Mouse (Mus musculus) heart, adult 2 months (tissue): ENCODE results near the gene Gm10197. TPM values are rescaled to one million over a fixed set of nuclear protein-coding genes. Genes with fewer than 3 reads are reported as not detected.

ENCODE experiments used
- DNase-seq, 2 experiments: peaks; one replicate each; pipeline ENCODE4 v3.0.0; 2021
- H3K27ac ChIP-seq: fragments of 200-600 bp; 2 replicates; pipeline ENCODE4 v1.8.1; 2022
- H3K27me3 ChIP-seq: fragments of 200-500 bp; 2 replicates; pipeline ENCODE4 v1.6.1; 2012; ENCODE audit warnings: mild to moderate bottlenecking, low read length, inconsistent platforms, mixed read lengths; ENCODE audit not compliant: control insufficient read depth, insufficient read depth
- H3K36me3 ChIP-seq: fragments of 200-500 bp; 2 replicates; pipeline ENCODE4 v1.6.1; 2012; ENCODE audit warnings: low read length, inconsistent platforms; ENCODE audit not compliant: control insufficient read depth, insufficient read depth
- H3K4me1 ChIP-seq: fragments of 200-500 bp; 2 replicates; pipeline ENCODE4 v1.6.1; 2011; ENCODE audit warnings: low read length; ENCODE audit not compliant: control insufficient read depth, insufficient read depth
- H3K4me3 ChIP-seq: fragments of 200-600 bp; 2 replicates; pipeline ENCODE4 v1.8.1; 2022
- H3K79me2 ChIP-seq: fragments of 200-500 bp; replicated peaks from 2 replicates; pipeline ENCODE4 v1.6.1; 2012; ENCODE audit warnings: mild to moderate bottlenecking, inconsistent platforms, low read length, moderate library complexity, mixed read lengths; ENCODE audit not compliant: control insufficient read depth, insufficient read depth
- H3K9ac ChIP-seq: fragments of 200-500 bp; 2 replicates; pipeline ENCODE4 v1.6.1; 2012; ENCODE audit warnings: low read depth, mild to moderate bottlenecking, control low read depth, inconsistent platforms, low read length, mixed read lengths
- CTCF ChIP-seq: fragments of 200-600 bp; IDR thresholded peaks from 2 replicates; pipeline ENCODE4 v1.8.1; 2022; ENCODE audit warnings: antibody characterized with exemption, mild to moderate bottlenecking, moderate library complexity
- EP300 ChIP-seq: fragments of 200-500 bp; IDR thresholded peaks from 2 replicates; pipeline ENCODE4 v1.6.1; 2011; ENCODE audit warnings: low read depth, low read length, control low read depth; ENCODE audit not compliant: insufficient read depth
- POLR2A ChIP-seq: fragments of 200-500 bp; IDR thresholded peaks from 2 replicates; pipeline ENCODE4 v1.6.1; 2011; ENCODE audit warnings: mild to moderate bottlenecking, low read depth, low read length, control low read depth; ENCODE audit not compliant: insufficient read depth
- WGBS: fragments of 180-500 bp; shearing (Covaris S2); methylation state at CpG from one replicate; pipeline ENCODE4 v1.1.7; 2018; 5-methylcytosine and 5-hydroxymethylcytosine counted together
- intact Hi-C: fragments of 180-260 bp; cut with DNase I; formaldehyde crosslinking; loops from one replicate; pipeline ENCODE4 v1.15.1; 2025
- long read RNA-seq: library from polyadenylated mRNA; stranded (forward); transcript quantifications from one replicate; pipeline ENCODE4 v2.0.0, GENCODE M21; 2021
- polyA plus RNA-seq: library from polyadenylated mRNA; depleted of rRNA; stranded (reverse); fragments of >200 nt; gene quantifications from 2 replicates; pipeline ENCODE4 v1.2.3, GENCODE M21; 2012; rRNA removed
- total RNA-seq, 2 experiments: library from RNA; stranded (reverse); gene quantifications; 2 replicates each; pipeline ENCODE4 v1.2.3; 2021

Gene Gm10197
- total RNA-seq (not detected), polyA plus RNA-seq (not detected in 2 replicates)
- long read RNA-seq, result 0 reads

DNA sequence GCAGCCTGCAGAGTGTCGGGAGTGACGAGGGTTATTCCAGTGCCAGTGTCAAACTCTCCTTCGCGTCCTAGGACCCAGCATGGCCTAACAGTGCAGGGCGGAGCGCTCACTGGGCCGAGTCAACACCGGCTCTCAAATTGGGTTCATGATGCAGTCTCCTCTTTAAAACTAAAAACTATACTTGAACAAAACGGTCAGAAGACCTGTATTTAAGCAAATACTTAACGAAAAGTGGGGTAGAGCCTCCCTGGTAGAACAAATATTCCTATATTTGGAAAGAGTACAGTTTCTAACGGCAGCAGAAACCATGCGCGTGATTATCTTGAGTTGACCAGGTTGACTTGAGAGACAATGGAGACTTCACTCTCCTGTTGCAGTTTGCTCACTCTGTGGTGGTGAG lies at the start of gene Gm10197:
Gm10197 (minus strand) TSS at position 101 of the 400 bp plus-strand sequence.
- Histone ChIP-seq H3K4me3 (no peak within 1 kb of the TSS), H3K27me3 (no peaks in the 10 kb centered on the region), H3K79me2 (no peaks in the 10 kb centered on the region; the same call in 1 of the 2 replicates), H3K4me1 (no peaks in the 10 kb centered on the region; the same call in 1 of the 2 replicates), H3K27ac (no peak within 1 kb of the TSS), H3K36me3 (no peaks in the 10 kb centered on the region), H3K9ac (no peak within 1 kb of the TSS)
- DNase-seq, result no peak
- 80% methylated on average over 13 of the region's 13 CpGs for WGBS
- TF ChIP-seq POLR2A, result no peak
- no peak for TF ChIP-seq CTCF
- TF ChIP-seq EP300, result no peak
- intact Hi-C loops, result loop anchor here (10.0 kb wide), 1 partner anchor 227 kb away; the partner anchor contains the start of gene Add3

- H3K36me3 ChIP-seq, result no peaks in the 10 kb centered on the region
- H3K79me2 ChIP-seq, result no peaks in the 10 kb centered on the region
- peaks cover 1% of the 10 kb centered on the region; the same call in 1 of the 2 replicates for H3K4me1 ChIP-seq
- 3% methylated on average over 19 of the region's 19 CpGs for WGBS
- peak overlapping the region; percentile 49 for H3K4me3 ChIP-seq
- peak overlapping the region; percentile 19; the same call in 1 of the 2 replicates for H3K9ac ChIP-seq
- TF ChIP-seq POLR2A, result no peak
- no peak for TF ChIP-seq CTCF
- no peak for TF ChIP-seq EP300
- peak overlapping the region; percentile 8; the same call in 1 of the 2 replicates for H3K27ac ChIP-seq
- intact Hi-C loops, result loop anchor here (5.0 kb wide), 1 partner anchor 111 kb away; no protein-coding TSS in a partner anchor
- no peaks in the 10 kb centered on the region for H3K27me3 ChIP-seq
- DNase-seq, result peak; percentile 76 to 82
These were observed 49.5 kb upstream of the Gm10197 start for GRCm38 (mm10) chr19:53420924-53421582.

GRCm38 (mm10) chr19:53419834-53420233 lies 48.3 kb upstream of the Gm10197 start:
- no peak overlapping the region for H3K4me3 ChIP-seq
- peak; percentile 43 to 45 for DNase-seq
- intact Hi-C loops, result loop anchor here (1.0 to 5.0 kb wide), 2 partner anchors 112 to 159 kb away; no protein-coding TSS in a partner anchor
- H3K27ac ChIP-seq, result no peak overlapping the region
- H3K9ac ChIP-seq, result no peak overlapping the region
- WGBS, result 37% methylated on average over 5 of the region's 5 CpGs
- peaks cover 1% of the 10 kb centered on the region; the same call in 1 of the 2 replicates for H3K4me1 ChIP-seq
- no peaks in the 10 kb centered on the region for H3K36me3 ChIP-seq
- peak; percentile 81 for TF ChIP-seq CTCF
- no peak for TF ChIP-seq EP300
- H3K27me3 ChIP-seq, result no peaks in the 10 kb centered on the region
- no peaks in the 10 kb centered on the region for H3K79me2 ChIP-seq

DNA sequence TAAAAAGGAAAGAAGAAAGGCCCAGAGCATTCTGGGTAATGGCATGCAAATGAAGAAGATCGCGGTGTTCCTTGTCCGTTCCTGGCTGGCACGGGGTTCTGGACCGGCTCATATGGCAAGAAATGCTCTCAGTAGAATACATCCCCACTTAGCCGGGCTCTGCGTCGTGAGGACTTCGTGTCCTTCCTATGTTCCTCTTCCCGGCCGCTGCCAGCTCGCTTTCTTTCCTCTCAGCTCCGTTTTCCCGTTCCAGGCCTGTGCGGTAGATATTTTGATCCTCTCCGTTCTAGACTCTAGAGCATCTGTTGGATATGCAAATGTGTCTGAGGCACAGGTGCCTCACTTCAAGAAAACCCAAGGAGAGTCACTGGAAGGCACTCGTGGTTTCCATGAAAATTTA lies 43.6 kb upstream of the Gm10197 start:
- no peak overlapping the region for H3K4me3 ChIP-seq
- DNase-seq, result no peak
- no peak overlapping the region for H3K9ac ChIP-seq
- no peaks in the 10 kb centered on the region for H3K4me1 ChIP-seq
- H3K36me3 ChIP-seq, result no peaks in the 10 kb centered on the region
- no peaks in the 10 kb centered on the region for H3K79me2 ChIP-seq
- intact Hi-C loops, result no loop called here
- H3K27me3 ChIP-seq, result no peaks in the 10 kb centered on the region
- 81% methylated on average over 17 of the region's 17 CpGs for WGBS
- TF ChIP-seq POLR2A (no peak), EP300 (no peak), CTCF (no peak)
- no peak overlapping the region for H3K27ac ChIP-seq

DNA sequence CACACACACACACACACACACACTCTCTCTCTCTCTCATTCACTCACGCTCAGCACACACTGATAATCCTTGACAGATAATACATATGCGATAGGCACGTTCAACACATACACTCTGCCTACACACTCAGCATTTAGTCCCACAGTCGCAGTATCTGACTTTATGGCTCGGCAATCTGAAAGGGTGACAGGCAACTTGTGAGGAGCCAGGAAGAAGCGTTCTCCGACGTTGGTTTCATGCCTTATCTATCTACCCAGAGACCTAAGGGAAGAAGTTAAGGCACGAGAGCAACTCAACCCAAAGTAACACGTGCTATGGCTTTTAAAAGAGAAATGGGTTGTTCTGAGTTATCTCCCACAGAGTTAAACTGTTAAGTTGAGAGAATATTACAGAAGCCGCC lies 43.1 kb upstream of the Gm10197 start:
- Histone ChIP-seq H3K4me3 (no peak overlapping the region), H3K4me1 (no peaks in the 10 kb centered on the region), H3K27me3 (no peaks in the 10 kb centered on the region), H3K36me3 (no peaks in the 10 kb centered on the region), H3K27ac (no peak overlapping the region), H3K79me2 (no peaks in the 10 kb centered on the region), H3K9ac (no peak overlapping the region)
- intact Hi-C loops, result no loop called here
- no peak for DNase-seq
- no peak for TF ChIP-seq POLR2A
- no peak for TF ChIP-seq EP300
- TF ChIP-seq CTCF, result no peak
- 66% methylated on average over 11 of the region's 11 CpGs for WGBS
